Mouse (Mus musculus) intestine, embryonic 15.5 days (tissue): ENCODE measurements at regions not wholly inside any gene's neighbourhood (a gene's known extent, or its start where the extent isn't known, plus 50 kb on each side); places are given as distances from the start of the nearest gene placed in this dataset.

Source experiments
- ATAC-seq: fragments of 200-750 bp; cut with Nextera tagmentation; 2 replicates; pipeline ENCODE4 v1.8.0; 2017; ENCODE audit warnings: moderate TSS enrichment, moderate library complexity
- H3K27ac ChIP-seq: fragments of 300-500 bp; sonication (generic); 2 replicates; pipeline ENCODE4 v1.5.1; 2015; ENCODE audit warnings: mild to moderate bottlenecking, inconsistent platforms
- H3K27me3 ChIP-seq: fragments of 300-500 bp; sonication (generic); replicated peaks from 2 replicates; pipeline ENCODE4 v1.6.1; 2015; ENCODE audit warnings: inconsistent platforms
- H3K36me3 ChIP-seq: fragments of 300-500 bp; sonication (generic); 2 replicates; pipeline ENCODE4 v1.6.1; 2015; ENCODE audit warnings: inconsistent platforms
- H3K4me1 ChIP-seq: fragments of 300-500 bp; sonication (generic); replicated peaks from 2 replicates; pipeline ENCODE4 v1.6.1; 2015; ENCODE audit warnings: inconsistent platforms
- H3K4me2 ChIP-seq: fragments of 300-500 bp; sonication (generic); replicated peaks from 2 replicates; pipeline ENCODE4 v1.6.1; 2015; ENCODE audit warnings: mild to moderate bottlenecking, inconsistent platforms
- H3K4me3 ChIP-seq: fragments of 300-500 bp; sonication (generic); replicated peaks from 2 replicates; pipeline ENCODE4 v1.5.1; 2015; ENCODE audit warnings: inconsistent platforms
- H3K9ac ChIP-seq: fragments of 300-500 bp; sonication (generic); 2 replicates; pipeline ENCODE4 v1.6.1; 2015; ENCODE audit warnings: inconsistent platforms
- H3K9me3 ChIP-seq: fragments of 300-500 bp; sonication (generic); 2 replicates; pipeline ENCODE4 v1.6.1; 2016; ENCODE audit warnings: inconsistent platforms
- WGBS: fragments of 180-500 bp; shearing (Covaris S2); methylation state at CpG from one replicate; pipeline ENCODE4 v1.1.7; 2015; 5-methylcytosine and 5-hydroxymethylcytosine counted together

DNA sequence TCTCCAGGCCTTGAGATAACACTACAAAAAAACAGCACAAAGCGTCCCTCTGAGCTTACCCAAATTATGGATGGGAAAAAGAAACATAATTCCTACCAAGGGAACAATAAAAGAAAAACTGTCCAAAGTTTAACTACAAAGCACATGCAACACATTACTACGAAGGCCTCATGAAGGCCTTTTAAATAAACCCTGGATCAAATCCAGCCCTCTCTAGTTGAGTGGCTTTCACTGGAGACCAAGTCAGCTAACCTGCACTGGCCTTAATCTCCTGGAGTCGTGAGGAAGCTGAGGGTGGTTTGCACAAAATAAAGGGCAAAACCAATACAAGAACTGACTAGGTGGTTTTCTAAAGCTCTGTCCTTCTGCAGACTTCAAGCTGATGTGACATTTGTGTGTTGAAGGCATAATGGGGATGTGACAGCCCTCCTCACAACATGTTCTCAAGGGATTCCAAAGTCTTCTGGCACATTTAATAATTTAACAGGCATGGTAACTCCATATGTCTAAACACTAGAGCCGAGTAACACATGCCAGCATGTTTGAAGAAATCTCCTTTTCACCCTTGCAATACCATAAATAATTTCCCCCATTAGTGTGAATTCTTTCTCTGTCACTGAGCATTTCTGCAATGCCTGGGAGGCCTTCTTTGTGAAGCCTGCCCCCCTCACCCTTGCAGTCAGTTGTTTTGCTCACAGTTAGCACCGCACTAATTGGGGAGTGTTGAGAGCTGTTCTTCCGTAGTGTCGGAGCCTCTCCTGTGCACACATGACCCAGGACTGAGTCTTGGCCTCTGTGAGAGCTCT, 50.0 kb upstream of the Cep85l start:
- no peaks in the 10 kb centered on the region for H3K9me3 ChIP-seq
- no peak overlapping the region for H3K27ac ChIP-seq
- no peaks in the 10 kb centered on the region for H3K27me3 ChIP-seq
- H3K9ac ChIP-seq: no peak overlapping the region
- no peaks in the 10 kb centered on the region for H3K36me3 ChIP-seq
- peaks cover under 1% of the 10 kb centered on the region; the same call in 1 of the 2 replicates for H3K4me1 ChIP-seq
- no peak for ATAC-seq
- no peak overlapping the region for H3K4me3 ChIP-seq
- 56% methylated on average over 7 of the region's 7 CpGs for WGBS
- no peak overlapping the region for H3K4me2 ChIP-seq
